Mouse (Mus musculus): ENCODE results near the gene Itga6.

DNA sequence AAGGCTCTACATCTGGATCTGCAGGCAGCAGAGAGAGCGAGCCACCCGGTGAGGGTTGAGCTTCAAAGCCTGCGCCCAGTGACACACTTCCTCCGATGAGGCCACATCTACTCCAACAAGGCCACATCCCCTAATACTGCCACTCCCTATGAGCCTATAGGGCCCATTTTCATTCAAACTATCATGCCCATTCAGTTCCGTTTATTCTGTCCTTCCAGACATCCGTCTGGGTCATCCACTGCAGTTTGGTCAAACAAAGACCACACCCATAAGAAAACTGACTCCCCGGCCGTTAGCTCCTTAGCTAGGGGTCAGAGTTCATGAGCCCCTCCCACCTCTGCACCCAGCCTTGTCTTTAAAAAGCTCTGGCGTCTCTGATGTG lies 26.4 kb upstream of the Itga6 start:
- TF ChIP-seq CTCF (IDR thresholded peaks at IDR 0.05; ENCODE audit: low read depth) = no peak
- TF ChIP-seq EP300 (IDR thresholded peaks at IDR 0.05; ENCODE audit: low read depth) = no peak

Data from heart, postnatal 0 days (tissue).